Mouse (Mus musculus) right cerebral cortex, adult 18-20 months (tissue): ENCODE results near the gene Dhh.
A peak's percentile ranks its signal among the peaks of the same experiment; 100 is the strongest.
"Not testable (repeated sequence)": the region's sequence is repeated elsewhere in the genome, so short reads cannot be mapped to it uniquely, and the experiment has no call there.

Experiments
- DNase-seq: peaks from one replicate; pipeline ENCODE4 v3.0.0; 2022; ENCODE audit warnings: mixed read lengths

Dhh gene

GRCm38 (mm10) chr15:98897928-98898800 is at the start of gene Dhh:
TSS of gene Dhh (minus strand) at chr15:98898540.
- no peak for DNase-seq

GRCm38 (mm10) chr15:98947884-98948283 is 49.5 kb upstream of the Dhh start:
- DNase-seq, result no peak

- DNase-seq, result no peak
These were observed 44.8 kb upstream of the Dhh start for GRCm38 (mm10) chr15:98943133-98943532.

GRCm38 (mm10) chr15:98942081-98942480 is 43.7 kb upstream of the Dhh start:
- no peak for DNase-seq

- DNase-seq, result no peak
These were observed 43.2 kb upstream of the Dhh start for GRCm38 (mm10) chr15:98941539-98941938.

GRCm38 (mm10) chr15:98940816-98941215 is 42.5 kb upstream of the Dhh start:
- no peak for DNase-seq

GRCm38 (mm10) chr15:98934217-98934839 is 36.0 kb upstream of the Dhh start, which contains the start of gene Tuba1b:
TSS of gene Tuba1b (minus strand) at chr15:98934565.
- DNase-seq, result peak; percentile 95

- DNase-seq, result peak; percentile 96
These were observed 35.5 kb upstream of the Dhh start for GRCm38 (mm10) chr15:98933833-98934216.

GRCm38 (mm10) chr15:98933004-98933671 is 34.8 kb upstream of the Dhh start:
- not testable (repeated sequence) for DNase-seq

- no peak for DNase-seq
These were observed 32.7 kb upstream of the Dhh start for GRCm38 (mm10) chr15:98930998-98931397.

GRCm38 (mm10) chr15:98930017-98930734 is 31.8 kb upstream of the Dhh start:
- no peak for DNase-seq

- DNase-seq, result peak; percentile 80
These were observed 30.4 kb upstream of the Dhh start for GRCm38 (mm10) chr15:98928598-98929240.

- DNase-seq, result no peak
These were observed 29.2 kb upstream of the Dhh start for GRCm38 (mm10) chr15:98927566-98927965.

GRCm38 (mm10) chr15:98924682-98925081 is 26.3 kb upstream of the Dhh start:
- no peak for DNase-seq

- DNase-seq, result no peak
These were observed 24.7 kb upstream of the Dhh start for GRCm38 (mm10) chr15:98923031-98923537.

GRCm38 (mm10) chr15:98922581-98922980 is 24.2 kb upstream of the Dhh start:
- DNase-seq, result no peak

GRCm38 (mm10) chr15:98921510-98921909 is 23.2 kb upstream of the Dhh start:
- DNase-seq, result no peak

- not testable (repeated sequence) for DNase-seq
These were observed 20.2 kb upstream of the Dhh start for GRCm38 (mm10) chr15:98918499-98918895.

GRCm38 (mm10) chr15:98917538-98918498 is 19.5 kb upstream of the Dhh start, which contains the start of gene Lmbr1l:
TSS of gene Lmbr1l (minus strand) at chr15:98918231.
- peak; percentile 99 for DNase-seq

GRCm38 (mm10) chr15:98917091-98917490 is 18.8 kb upstream of the Dhh start:
- DNase-seq, result no peak

GRCm38 (mm10) chr15:98916016-98916415 is 17.7 kb upstream of the Dhh start:
- no peak for DNase-seq
